Mouse (Mus musculus) midbrain, embryonic 12.5 days (tissue): Measurements from ENCODE around the gene Lrrfip1. TPM values are rescaled to one million over a fixed set of nuclear protein-coding genes. Genes with fewer than 3 reads are reported as not detected.

Experiments used
- ATAC-seq: fragments of 200-750 bp; cut with Nextera tagmentation; 2 replicates; pipeline ENCODE4 v1.8.0; 2017; ENCODE audit warnings: low read depth, moderate TSS enrichment, moderate library complexity; ENCODE audit not compliant: low FRiP score
- H3K27ac ChIP-seq: fragments of 300-500 bp; sonication (generic); replicated peaks from 2 replicates; pipeline ENCODE4 v1.5.1; 2016; ENCODE audit warnings: mild to moderate bottlenecking
- H3K27me3 ChIP-seq: fragments of 300-500 bp; sonication (generic); 2 replicates; pipeline ENCODE4 v1.6.1; 2016; ENCODE audit warnings: mild to moderate bottlenecking
- H3K36me3 ChIP-seq: fragments of 300-500 bp; sonication (generic); 2 replicates; pipeline ENCODE4 v1.6.1; 2016
- H3K4me1 ChIP-seq: fragments of 300-500 bp; sonication (generic); 2 replicates; pipeline ENCODE4 v1.6.1; 2016
- H3K4me2 ChIP-seq: fragments of 300-500 bp; sonication (generic); replicated peaks from 2 replicates; pipeline ENCODE4 v1.6.1; 2016; ENCODE audit warnings: mild to moderate bottlenecking, moderate library complexity
- H3K4me3 ChIP-seq: fragments of 300-500 bp; sonication (generic); 2 replicates; pipeline ENCODE4 v1.5.1; 2016; ENCODE audit warnings: mild to moderate bottlenecking
- H3K9ac ChIP-seq: fragments of 300-500 bp; sonication (generic); replicated peaks from 2 replicates; pipeline ENCODE4 v1.6.1; 2016; ENCODE audit warnings: mild to moderate bottlenecking, moderate library complexity
- H3K9me3 ChIP-seq: fragments of 300-500 bp; sonication (generic); 2 replicates; pipeline ENCODE4 v1.6.1; 2016; ENCODE audit warnings: mild to moderate bottlenecking
- WGBS: fragments of 180-500 bp; shearing (Covaris S2); methylation state at CpG from one replicate; pipeline ENCODE4 v1.1.7; 2016; 5-methylcytosine and 5-hydroxymethylcytosine counted together
- polyA plus RNA-seq: library from polyadenylated mRNA; unstranded; fragments of >200 nt; fragmentation: Nextera tagmentation; extraction: Ambion mirVana; gene quantifications from 2 replicates; pipeline ENCODE4 v1.2.1, GENCODE M21; 2016

Lrrfip1 gene
- polyA plus RNA-seq, 1 experiment from 2014 or later, result 18.7 TPM

GRCm38 (mm10) chr1:91001101-91001500 is 2.6 kb downstream of the Lrrfip1 start:
- Histone ChIP-seq H3K27me3 (peaks cover 19% of the 10 kb centered on the region), H3K9ac (no peak overlapping the region), H3K9me3 (no peaks in the 10 kb centered on the region), H3K4me2 (no peak overlapping the region), H3K27ac (no peak overlapping the region), H3K4me3 (no peak overlapping the region), H3K4me1 (peaks cover 15% of the 10 kb centered on the region), H3K36me3 (no peaks in the 10 kb centered on the region)
- 95% methylated on average over 3 of the region's 3 CpGs for WGBS
- ATAC-seq, result no peak

DNA sequence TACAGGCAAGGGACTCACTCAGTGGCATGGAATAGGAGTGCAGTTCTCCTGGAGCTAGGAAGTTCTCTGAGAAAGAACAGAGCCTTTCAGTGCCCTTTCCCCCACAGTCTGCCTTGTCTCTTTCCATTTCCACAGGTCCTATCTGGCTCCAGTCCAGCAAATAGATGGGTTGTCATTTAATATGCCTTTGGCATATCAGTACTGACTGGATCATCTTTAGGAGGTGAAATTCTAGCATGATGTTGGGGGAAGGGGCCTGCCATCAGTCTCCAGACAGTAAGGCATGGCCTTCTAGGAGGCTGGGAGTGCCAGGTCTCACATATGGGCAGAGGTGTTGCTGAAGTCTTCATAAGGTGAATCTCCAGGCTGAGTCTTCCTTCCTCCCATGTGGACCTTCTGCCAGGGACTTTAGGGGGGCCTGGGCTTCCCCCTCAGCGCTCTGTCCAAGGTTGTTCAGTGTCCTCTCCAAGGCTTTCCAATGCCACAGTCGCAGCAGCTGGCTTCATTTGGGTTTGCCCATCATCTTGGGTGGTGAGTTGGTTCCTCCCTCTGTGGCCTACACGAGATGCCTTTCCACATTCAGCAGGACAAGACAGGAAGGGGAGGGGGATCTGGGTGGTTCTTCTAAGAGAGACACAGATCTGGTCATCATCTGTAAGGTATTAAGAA is 3.5 kb downstream of the Lrrfip1 start:
- no peaks in the 10 kb centered on the region for H3K9me3 ChIP-seq
- no peak for ATAC-seq
- WGBS, result 88% methylated on average over 3 of the region's 3 CpGs
- H3K36me3 ChIP-seq, result no peaks in the 10 kb centered on the region
- H3K27me3 ChIP-seq, result peaks cover 14% of the 10 kb centered on the region
- no peak overlapping the region for H3K27ac ChIP-seq
- no peak overlapping the region for H3K4me2 ChIP-seq
- no peak overlapping the region for H3K4me3 ChIP-seq
- H3K4me1 ChIP-seq, result peaks cover 15% of the 10 kb centered on the region
- H3K9ac ChIP-seq, result no peak overlapping the region

DNA sequence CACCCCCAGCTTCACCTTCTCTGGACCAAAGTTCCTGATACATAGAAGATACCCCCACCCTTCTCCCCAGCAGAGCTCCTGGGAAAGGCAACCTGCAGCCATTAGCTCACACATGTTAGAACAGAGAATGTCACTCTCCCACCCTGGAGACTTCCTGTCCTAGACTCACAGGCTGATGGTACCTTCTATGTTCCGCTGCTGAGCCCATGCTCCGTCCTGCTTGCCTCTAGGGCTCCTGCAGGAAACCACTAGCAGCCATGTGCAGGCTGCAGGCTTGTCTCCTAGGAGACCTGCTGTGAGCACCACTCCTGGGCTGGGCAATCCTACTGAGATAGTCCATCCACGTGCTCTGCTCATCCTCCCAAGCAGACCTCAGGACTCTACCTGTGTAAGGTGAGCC is 4.1 kb downstream of the Lrrfip1 start:
- Histone ChIP-seq H3K9me3 (no peaks in the 10 kb centered on the region), H3K4me1 (peaks cover 15% of the 10 kb centered on the region), H3K4me3 (no peak overlapping the region), H3K4me2 (no peak overlapping the region), H3K36me3 (no peaks in the 10 kb centered on the region), H3K27me3 (peaks cover 8% of the 10 kb centered on the region), H3K27ac (no peak overlapping the region), H3K9ac (no peak overlapping the region)
- 90% methylated on average over 3 of the region's 3 CpGs for WGBS
- no peak for ATAC-seq

- H3K36me3 ChIP-seq, result no peaks in the 10 kb centered on the region
- peaks cover 15% of the 10 kb centered on the region for H3K4me1 ChIP-seq
- whole genome bisulfite sequencing, result 92% methylated on average over 8 of the region's 8 CpGs
- no peak overlapping the region for H3K4me3 ChIP-seq
- no peaks in the 10 kb centered on the region for H3K27me3 ChIP-seq
- no peak overlapping the region for H3K9ac ChIP-seq
- no peak overlapping the region for H3K4me2 ChIP-seq
- ATAC-seq, result no peak
- no peak overlapping the region for H3K27ac ChIP-seq
- no peaks in the 10 kb centered on the region for H3K9me3 ChIP-seq
Observed at GRCm38 (mm10) chr1:91003522-91004253, 5.2 kb downstream of the Lrrfip1 start.

GRCm38 (mm10) chr1:91006037-91006436 is 7.5 kb downstream of the Lrrfip1 start:
- Histone ChIP-seq H3K4me1 (no peaks in the 10 kb centered on the region), H3K36me3 (no peaks in the 10 kb centered on the region), H3K27ac (no peak overlapping the region), H3K9me3 (no peaks in the 10 kb centered on the region), H3K9ac (no peak overlapping the region), H3K4me3 (no peak overlapping the region), H3K4me2 (no peak overlapping the region), H3K27me3 (no peaks in the 10 kb centered on the region)
- 90% methylated on average over 5 of the region's 5 CpGs for WGBS
- ATAC-seq, result no peak

- no peak overlapping the region for H3K27ac ChIP-seq
- no peak overlapping the region for H3K4me2 ChIP-seq
- no peaks in the 10 kb centered on the region for H3K9me3 ChIP-seq
- H3K4me3 ChIP-seq, result no peak overlapping the region
- H3K36me3 ChIP-seq, result no peaks in the 10 kb centered on the region
- no peaks in the 10 kb centered on the region for H3K4me1 ChIP-seq
- ATAC-seq, result no peak
- no peak overlapping the region for H3K9ac ChIP-seq
- WGBS, result 90% methylated on average over 9 of the region's 9 CpGs
- no peaks in the 10 kb centered on the region for H3K27me3 ChIP-seq
Observed at GRCm38 (mm10) chr1:91006708-91007107, 8.2 kb downstream of the Lrrfip1 start.

- H3K4me3 ChIP-seq, result no peak overlapping the region
- no peak overlapping the region for H3K9ac ChIP-seq
- H3K27ac ChIP-seq, result no peak overlapping the region
- no peaks in the 10 kb centered on the region for H3K9me3 ChIP-seq
- no peaks in the 10 kb centered on the region for H3K27me3 ChIP-seq
- WGBS, result 94% methylated on average over 14 of the region's 14 CpGs
- H3K4me1 ChIP-seq, result no peaks in the 10 kb centered on the region
- ATAC-seq, result no peak
- H3K4me2 ChIP-seq, result no peak overlapping the region
- H3K36me3 ChIP-seq, result no peaks in the 10 kb centered on the region
Observed at GRCm38 (mm10) chr1:91008147-91008682, 9.7 kb downstream of the Lrrfip1 start.

DNA sequence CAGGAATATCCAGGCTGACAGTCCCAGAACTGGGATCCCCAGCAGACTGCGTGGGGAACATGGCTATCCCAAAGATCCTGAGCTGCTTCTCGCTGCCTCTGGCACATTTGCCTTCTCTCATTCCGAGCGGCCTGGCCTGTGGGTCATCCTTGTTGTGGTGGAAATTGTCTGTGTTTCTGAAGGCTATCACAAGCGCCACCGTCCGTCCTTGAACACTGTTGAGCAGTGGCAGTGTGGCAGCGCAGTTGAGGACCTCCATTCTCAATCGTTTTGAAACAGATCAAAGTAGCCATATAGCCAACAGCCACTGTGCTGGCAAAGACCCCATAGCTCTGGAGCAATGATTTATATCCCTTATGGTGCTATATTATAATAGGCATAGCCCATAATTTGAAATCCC is 10.2 kb downstream of the Lrrfip1 start:
- WGBS, result 93% methylated on average over 9 of the region's 9 CpGs
- Histone ChIP-seq H3K4me3 (no peak overlapping the region), H3K36me3 (no peaks in the 10 kb centered on the region), H3K27me3 (no peaks in the 10 kb centered on the region), H3K4me1 (no peaks in the 10 kb centered on the region), H3K27ac (no peak overlapping the region), H3K9ac (no peak overlapping the region), H3K9me3 (no peaks in the 10 kb centered on the region), H3K4me2 (no peak overlapping the region)
- ATAC-seq, result no peak

DNA sequence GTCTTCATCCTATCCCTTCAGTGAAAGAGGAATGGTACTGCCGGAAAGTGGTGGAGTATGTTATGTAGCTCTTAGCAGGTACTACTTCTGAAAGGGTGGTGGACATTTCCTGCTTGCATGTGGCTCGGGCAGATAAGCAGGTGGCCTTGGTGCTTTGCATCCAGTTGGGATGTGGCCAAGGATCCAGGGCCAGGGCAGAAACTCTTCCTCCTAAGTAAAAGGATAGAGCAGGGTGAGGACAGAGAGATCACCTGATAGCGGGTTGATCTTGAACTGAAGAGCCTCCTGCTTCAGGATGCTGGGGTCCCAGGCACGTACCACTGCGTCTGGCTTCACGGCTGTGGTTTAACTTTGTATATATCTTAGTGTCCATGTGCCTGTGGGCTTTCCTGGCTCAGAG is 10.7 kb downstream of the Lrrfip1 start:
- 92% methylated on average over 6 of the region's 6 CpGs for WGBS
- no peaks in the 10 kb centered on the region for H3K36me3 ChIP-seq
- H3K27me3 ChIP-seq, result no peaks in the 10 kb centered on the region
- no peak overlapping the region for H3K4me3 ChIP-seq
- no peak for ATAC-seq
- no peaks in the 10 kb centered on the region for H3K4me1 ChIP-seq
- H3K27ac ChIP-seq, result no peak overlapping the region
- no peak overlapping the region for H3K4me2 ChIP-seq
- H3K9me3 ChIP-seq, result no peaks in the 10 kb centered on the region
- no peak overlapping the region for H3K9ac ChIP-seq

- WGBS, result 88% methylated on average over 7 of the region's 7 CpGs
- no peaks in the 10 kb centered on the region for H3K27me3 ChIP-seq
- H3K9ac ChIP-seq, result no peak overlapping the region
- no peak overlapping the region for H3K4me3 ChIP-seq
- H3K9me3 ChIP-seq, result no peaks in the 10 kb centered on the region
- H3K4me1 ChIP-seq, result no peaks in the 10 kb centered on the region
- no peak overlapping the region for H3K27ac ChIP-seq
- H3K4me2 ChIP-seq, result no peak overlapping the region
- no peak for ATAC-seq
- H3K36me3 ChIP-seq, result no peaks in the 10 kb centered on the region
Observed at GRCm38 (mm10) chr1:91010216-91010615, 11.7 kb downstream of the Lrrfip1 start.

GRCm38 (mm10) chr1:91010716-91011115 is 12.2 kb downstream of the Lrrfip1 start:
- Histone ChIP-seq H3K36me3 (no peaks in the 10 kb centered on the region), H3K9ac (no peak overlapping the region), H3K4me1 (no peaks in the 10 kb centered on the region), H3K4me2 (no peak overlapping the region), H3K27ac (no peak overlapping the region), H3K9me3 (no peaks in the 10 kb centered on the region), H3K27me3 (no peaks in the 10 kb centered on the region), H3K4me3 (no peak overlapping the region)
- WGBS, result 100% methylated on average over 2 of the region's 2 CpGs
- ATAC-seq, result no peak

GRCm38 (mm10) chr1:91011336-91011735 is 12.8 kb downstream of the Lrrfip1 start:
- 90% methylated on average over 3 of the region's 3 CpGs for WGBS
- Histone ChIP-seq H3K27ac (no peak overlapping the region), H3K4me2 (no peak overlapping the region), H3K36me3 (no peaks in the 10 kb centered on the region), H3K9ac (no peak overlapping the region), H3K4me3 (no peak overlapping the region), H3K27me3 (no peaks in the 10 kb centered on the region), H3K4me1 (no peaks in the 10 kb centered on the region), H3K9me3 (no peaks in the 10 kb centered on the region)
- no peak for ATAC-seq
